Mouse (Mus musculus): Measurements from ENCODE around the gene Mmachc.
A peak's percentile ranks its signal among the peaks of the same experiment; 100 is the strongest.

Mmachc gene

GRCm38 (mm10) chr4:116708201-116708764, at the start of gene Mmachc, which contains the start of gene Ccdc163:
Gene Mmachc, minus strand, starts transcription at chr4:116708406.
Gene Ccdc163, plus strand, starts transcription at chr4:116708509.
- DNase-seq (ENCODE audit: low spot score in 2 of 2): peak; percentile 95 to 99

GRCm38 (mm10) chr4:116749750-116750149, 41.5 kb upstream of the Mmachc start:
- no peak for DNase-seq (ENCODE audit: low spot score in 2 of 2)

GRCm38 (mm10) chr4:116738972-116739751, 31.0 kb upstream of the Mmachc start:
- DNase-seq (ENCODE audit: low spot score in 2 of 2): no peak

GRCm38 (mm10) chr4:116734996-116735395, 26.8 kb upstream of the Mmachc start:
- no peak for DNase-seq (ENCODE audit: low spot score in 2 of 2)

GRCm38 (mm10) chr4:116732355-116732754, 24.1 kb upstream of the Mmachc start:
- no peak for DNase-seq (ENCODE audit: low spot score in 2 of 2)

- no peak for DNase-seq (ENCODE audit: low spot score in 2 of 2)
Observed at GRCm38 (mm10) chr4:116731077-116731476, 22.9 kb upstream of the Mmachc start.

GRCm38 (mm10) chr4:116729532-116729931, 21.3 kb upstream of the Mmachc start:
- DNase-seq (ENCODE audit: low spot score in 2 of 2): no peak

- no peak for DNase-seq (ENCODE audit: low spot score in 2 of 2)
Observed at GRCm38 (mm10) chr4:116727401-116727800, 19.2 kb upstream of the Mmachc start.

- DNase-seq (ENCODE audit: low spot score in 2 of 2): no peak
Observed at GRCm38 (mm10) chr4:116725444-116725843, 17.2 kb upstream of the Mmachc start.

- DNase-seq (ENCODE audit: low spot score in 2 of 2): no peak
Observed at GRCm38 (mm10) chr4:116722230-116722629, 14.0 kb upstream of the Mmachc start.

GRCm38 (mm10) chr4:116721098-116721628, 13.0 kb upstream of the Mmachc start:
- DNase-seq (ENCODE audit: low spot score in 2 of 2): no peak

- DNase-seq (ENCODE audit: low spot score in 2 of 2): peak; percentile 93 to 96
Observed at GRCm38 (mm10) chr4:116720343-116721097, 12.3 kb upstream of the Mmachc start, which contains the start of gene Tesk2. Gene Tesk2, plus strand, starts transcription at chr4:116720948.

GRCm38 (mm10) chr4:116719396-116719795, 11.2 kb upstream of the Mmachc start:
- peak; percentile 24 to 56 for DNase-seq (ENCODE audit: low spot score in 2 of 2)

- no peak for DNase-seq (ENCODE audit: low spot score in 2 of 2)
Observed at GRCm38 (mm10) chr4:116712536-116712935, 4.3 kb upstream of the Mmachc start.

GRCm38 (mm10) chr4:116710154-116710553, 1.9 kb upstream of the Mmachc start:
- DNase-seq (ENCODE audit: low spot score in 2 of 2): no peak

GRCm38 (mm10) chr4:116708791-116709390, 685 bp upstream of the Mmachc start:
- no peak for DNase-seq (ENCODE audit: low spot score in 2 of 2)

- no peak for DNase-seq (ENCODE audit: low spot score in 2 of 2)
Observed at GRCm38 (mm10) chr4:116707666-116708065, 540 bp downstream of the Mmachc start.

- DNase-seq (ENCODE audit: low spot score in 2 of 2): no peak
Observed at GRCm38 (mm10) chr4:116703804-116704203, 4.4 kb downstream of the Mmachc start.

GRCm38 (mm10) chr4:116700964-116701363, 7.2 kb downstream of the Mmachc start:
- DNase-seq (ENCODE audit: low spot score in 2 of 2): no peak

GRCm38 (mm10) chr4:116698693-116699342, 9.4 kb downstream of the Mmachc start:
- DNase-seq (ENCODE audit: low spot score in 2 of 2): no peak

- no peak for DNase-seq (ENCODE audit: low spot score in 2 of 2)
Observed at GRCm38 (mm10) chr4:116693785-116694184, 14.4 kb downstream of the Mmachc start.

All from right cerebral cortex, postnatal 36 days (tissue).